Mouse (Mus musculus) yolk sac, embryonic 10.5 days (tissue): ENCODE data around the gene Gtf3c2.
A peak's percentile ranks its signal among the peaks of the same experiment; 100 is the strongest.

Experiments
- DNase-seq: peaks from one replicate; pipeline ENCODE4 v3.0.0-alpha.2; 2017; ENCODE audit warnings: low spot score

Gtf3c2 gene

DNA sequence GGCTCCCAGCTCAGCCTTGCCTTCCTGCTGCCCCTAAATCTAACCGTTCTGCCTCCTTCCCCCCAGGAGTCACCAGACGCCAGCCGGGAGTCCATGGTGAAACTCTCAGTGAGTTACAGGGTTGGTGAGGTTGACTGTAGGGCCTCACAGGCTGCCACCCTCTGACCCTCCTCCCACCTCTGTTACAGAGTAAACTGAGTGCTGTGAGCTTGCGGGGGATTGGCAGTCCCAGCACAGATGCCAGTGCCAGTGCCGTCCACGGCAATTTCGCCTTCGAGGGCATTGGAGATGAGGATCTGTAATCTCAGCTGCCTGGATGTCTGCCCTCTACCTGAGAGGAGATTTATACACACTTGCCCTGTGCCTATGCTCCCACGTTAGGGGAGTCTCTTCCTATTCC, 18.2 kb upstream of the Gtf3c2 start:
- DNase-seq: no peak

DNA sequence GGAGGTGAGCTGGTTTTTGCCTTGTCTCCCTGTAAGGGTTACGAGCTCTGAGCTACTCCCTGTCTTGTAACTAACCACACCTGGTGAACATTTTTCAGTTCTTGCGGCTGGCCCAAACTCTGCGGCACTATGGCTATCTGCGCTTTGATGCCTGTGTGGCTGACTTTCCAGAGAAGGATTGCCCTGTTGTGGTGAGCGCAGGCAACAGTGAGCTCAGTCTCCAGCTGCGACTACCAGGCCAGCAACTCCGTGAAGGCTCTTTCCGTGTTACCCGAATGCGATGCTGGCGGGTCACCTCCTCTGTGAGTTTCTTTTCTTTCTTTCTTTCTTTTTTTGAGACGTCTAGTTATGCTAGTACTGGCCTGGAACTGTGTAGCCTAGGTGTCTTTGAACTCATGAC, 17.1 kb upstream of the Gtf3c2 start:
- no peak for DNase-seq

GRCm38 (mm10) chr5:31196207-31196606, 16.3 kb upstream of the Gtf3c2 start:
- DNase-seq: no peak

DNA sequence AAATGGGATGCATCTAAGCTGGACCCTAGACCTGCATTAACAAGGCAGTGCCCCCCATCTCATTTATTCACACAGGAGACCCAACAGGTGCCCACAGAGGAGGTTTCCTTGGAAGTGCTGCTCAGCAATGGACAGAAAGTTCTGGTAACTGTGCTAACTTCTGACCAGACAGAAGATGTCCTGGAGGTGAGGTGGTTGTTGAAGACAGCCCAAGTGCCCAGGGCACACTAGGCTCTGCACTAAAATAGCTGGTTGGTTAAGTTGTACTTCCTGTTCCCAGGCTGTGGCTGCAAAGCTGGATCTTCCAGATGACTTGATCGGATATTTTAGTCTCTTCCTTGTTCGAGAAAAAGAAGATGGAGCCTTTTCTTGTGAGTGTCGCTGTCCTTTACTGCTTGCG, 15.7 kb upstream of the Gtf3c2 start:
- no peak for DNase-seq

DNA sequence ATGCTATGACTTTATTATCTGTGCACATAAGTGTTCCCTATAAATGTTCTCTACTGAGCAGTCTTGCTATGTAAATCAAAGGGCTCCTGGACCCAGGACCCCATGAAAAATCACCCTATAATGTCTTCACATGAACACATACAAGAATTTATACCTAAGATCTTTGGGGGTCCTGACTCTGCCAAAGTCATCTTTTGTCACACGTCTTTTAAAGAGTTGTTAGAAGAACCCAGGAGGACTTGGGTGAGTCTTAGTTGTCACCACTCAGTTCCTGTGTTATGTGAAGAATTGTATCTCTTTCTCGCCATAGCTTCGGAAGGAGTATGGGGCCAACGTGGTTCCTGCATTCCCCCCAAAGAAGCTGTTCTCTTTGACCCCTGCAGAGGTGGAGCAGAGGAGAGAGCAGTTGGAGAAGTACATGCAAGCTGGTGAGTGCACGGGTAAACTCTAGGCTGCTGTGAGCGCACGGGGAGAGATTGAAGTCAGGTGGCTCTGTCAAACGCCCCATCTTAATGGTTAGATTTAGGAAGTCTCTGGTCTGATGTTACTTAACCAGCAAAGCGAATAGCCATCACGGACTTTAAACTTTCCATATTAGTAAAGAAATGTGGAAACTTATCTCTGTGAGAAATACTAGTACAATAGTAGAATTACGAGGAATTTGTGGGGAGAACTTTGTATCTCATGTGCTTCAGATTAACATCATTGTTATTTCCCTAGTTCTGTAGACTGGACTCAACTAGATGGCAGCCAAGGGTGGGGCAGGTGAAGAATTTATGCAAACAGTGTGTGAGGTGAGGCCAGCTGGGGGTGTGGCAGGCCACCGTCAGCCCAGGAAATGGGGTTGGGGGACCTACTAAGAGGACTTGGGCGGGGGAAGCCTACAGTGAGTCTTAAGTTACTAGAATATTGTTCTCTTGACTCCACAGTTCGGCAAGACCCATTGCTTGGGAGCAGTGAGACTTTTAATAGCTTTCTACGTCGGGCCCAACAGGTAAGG, 14.8 kb upstream of the Gtf3c2 start:
- no peak for DNase-seq

- DNase-seq: no peak
Observed at GRCm38 (mm10) chr5:31193631-31194281, 13.8 kb upstream of the Gtf3c2 start.

DNA sequence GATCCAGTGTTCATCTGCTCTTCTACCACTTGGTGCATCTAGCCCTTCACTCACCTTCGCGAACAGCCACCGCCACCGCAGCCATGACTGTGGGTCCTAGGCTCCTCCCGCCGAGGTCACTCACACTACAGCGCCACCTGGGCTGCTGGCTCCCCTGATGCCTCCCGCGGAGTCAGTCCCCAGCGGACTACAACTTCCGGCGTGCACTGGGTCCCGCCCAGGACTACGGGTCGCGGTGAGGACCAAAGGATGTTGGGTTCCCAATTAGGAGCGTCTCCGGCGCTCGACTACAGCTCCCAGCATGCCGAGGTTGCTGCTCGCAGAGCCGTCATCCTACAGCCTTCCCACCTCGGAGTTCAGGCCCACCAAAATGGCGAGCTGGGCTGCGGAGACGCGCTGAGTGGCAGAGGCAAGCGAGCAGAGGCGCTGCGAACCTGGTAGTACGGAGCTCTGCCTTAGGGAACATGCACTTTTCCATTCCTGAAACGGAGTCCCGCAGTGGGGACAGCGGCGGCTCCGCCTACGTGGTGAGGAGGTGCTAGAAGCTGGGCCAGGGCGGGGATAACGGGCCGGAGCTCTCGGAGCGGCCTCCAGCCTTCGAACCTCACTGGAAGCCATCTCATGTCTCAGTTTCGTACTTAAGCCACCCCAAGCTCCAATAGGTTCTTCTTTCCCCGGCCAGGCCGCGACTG, 13.1 kb upstream of the Gtf3c2 start, which contains the start of the genes Snx17 and Eif2b4:
Gene Snx17 (plus strand): TSS at position 289 of the 692 bp plus-strand sequence.
Gene Eif2b4 (minus strand): TSS at position 492 of the 692 bp plus-strand sequence.
- DNase-seq: peak; percentile 99

DNA sequence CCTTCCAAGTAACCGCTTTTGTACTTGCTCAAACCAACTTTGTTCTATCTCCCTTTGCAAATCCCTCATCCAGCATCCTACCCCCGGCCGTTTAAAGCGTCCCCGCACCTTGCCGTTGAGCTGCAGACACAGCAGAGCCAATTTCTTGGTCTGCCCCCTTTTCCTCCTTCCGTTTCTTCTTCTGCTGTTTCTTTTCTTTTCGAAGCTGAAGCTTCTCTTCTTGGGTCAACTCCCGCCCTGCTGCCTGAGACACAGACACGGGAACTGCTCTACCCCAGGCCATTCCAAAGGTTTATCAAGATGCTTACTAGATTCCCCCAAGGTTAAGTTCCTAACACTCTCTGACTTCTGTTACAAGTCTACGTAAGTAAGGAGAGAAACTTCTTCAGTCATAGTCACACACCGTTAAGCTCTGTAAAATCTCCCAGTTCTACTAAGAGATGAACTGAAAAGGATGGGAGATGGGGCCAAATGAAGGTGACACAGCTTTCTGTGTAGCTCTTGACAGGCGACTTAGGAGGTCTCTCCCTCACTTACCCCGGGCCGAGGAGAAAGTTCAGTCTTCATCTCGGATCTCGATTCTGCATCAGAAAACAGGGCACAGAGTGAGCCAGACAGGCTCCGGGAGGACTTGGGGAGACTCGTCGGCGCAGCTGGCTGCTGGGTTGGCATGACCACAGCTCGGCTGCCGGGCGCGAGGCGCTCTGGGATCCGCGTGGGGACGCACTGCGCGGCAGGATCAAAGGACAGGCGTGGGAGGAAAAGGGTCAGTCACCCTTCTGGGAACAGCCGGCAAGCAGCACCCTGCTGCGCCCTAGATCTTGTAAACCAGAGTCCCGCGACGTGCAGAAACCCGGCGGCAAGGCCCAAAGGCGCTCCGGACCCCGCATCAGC, 12.3 kb upstream of the Gtf3c2 start:
- no peak for DNase-seq

DNA sequence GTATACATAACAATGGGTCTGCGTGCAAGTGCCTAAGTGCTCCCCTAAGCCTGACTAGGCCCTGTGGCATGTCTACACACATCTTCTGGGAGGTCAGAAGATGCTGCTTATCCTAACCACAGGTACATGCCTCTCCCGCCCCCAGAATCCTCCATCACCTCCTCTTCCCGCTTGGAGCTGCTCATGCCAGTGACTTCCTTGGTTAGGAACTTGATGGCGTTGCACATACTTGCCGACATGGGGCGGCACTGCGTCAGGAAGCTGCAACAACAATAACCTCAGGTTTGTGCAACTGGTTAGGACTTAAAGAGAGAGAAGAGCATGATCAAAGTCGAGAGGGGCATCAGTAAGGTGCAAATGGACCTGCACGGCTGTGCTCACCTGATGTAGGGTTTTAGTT, 10.3 kb upstream of the Gtf3c2 start:
- DNase-seq: no peak

GRCm38 (mm10) chr5:31188223-31188840, 8.4 kb upstream of the Gtf3c2 start:
- DNase-seq: no peak

DNA sequence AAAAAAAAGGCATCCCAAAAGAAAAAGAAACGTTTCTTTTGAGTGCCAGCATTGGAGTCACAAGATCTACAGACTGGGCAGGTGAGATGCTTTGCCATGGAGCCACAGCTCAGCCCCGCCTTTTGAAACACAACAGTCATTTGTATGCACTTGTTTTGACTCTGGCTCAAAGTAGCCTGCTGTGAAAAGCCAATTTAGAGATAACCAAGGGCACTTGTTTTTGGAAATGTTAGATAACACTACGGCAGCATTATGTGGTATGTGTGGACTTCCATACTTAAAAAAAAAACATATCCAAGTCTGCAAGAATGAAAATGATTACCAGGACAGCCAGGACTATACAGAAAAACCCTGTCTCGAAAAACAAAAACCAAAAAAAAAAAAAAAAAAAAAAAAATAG, 3.7 kb upstream of the Gtf3c2 start:
- DNase-seq: no peak

DNA sequence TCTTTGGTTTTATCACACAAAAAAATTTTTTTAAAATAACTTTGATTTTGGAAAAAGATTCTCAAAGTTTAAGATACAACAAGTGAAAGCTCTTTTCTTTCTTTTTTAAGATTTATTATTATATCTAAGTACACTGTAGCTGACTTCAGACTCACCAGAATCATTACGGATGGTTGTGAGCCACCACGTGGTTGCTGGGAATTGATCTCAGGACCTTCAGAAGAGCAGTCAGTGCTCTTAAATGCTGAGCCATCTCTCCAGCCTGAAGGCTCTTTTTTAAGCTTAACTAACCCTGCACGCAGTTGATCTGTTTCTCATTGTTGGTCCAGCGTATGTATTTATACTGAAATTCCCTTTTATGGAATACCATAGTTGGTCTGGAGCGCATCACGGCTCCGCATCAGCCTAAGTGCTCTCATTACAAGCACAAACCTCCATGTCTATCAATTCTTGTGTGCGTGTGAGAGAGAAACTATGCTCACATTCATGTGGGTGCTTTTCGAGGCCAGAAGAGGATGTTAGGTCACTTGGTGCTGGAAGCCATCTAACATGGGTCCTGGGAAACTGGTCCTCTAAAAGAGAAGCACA, 1.3 kb upstream of the Gtf3c2 start:
- DNase-seq: no peak

DNA sequence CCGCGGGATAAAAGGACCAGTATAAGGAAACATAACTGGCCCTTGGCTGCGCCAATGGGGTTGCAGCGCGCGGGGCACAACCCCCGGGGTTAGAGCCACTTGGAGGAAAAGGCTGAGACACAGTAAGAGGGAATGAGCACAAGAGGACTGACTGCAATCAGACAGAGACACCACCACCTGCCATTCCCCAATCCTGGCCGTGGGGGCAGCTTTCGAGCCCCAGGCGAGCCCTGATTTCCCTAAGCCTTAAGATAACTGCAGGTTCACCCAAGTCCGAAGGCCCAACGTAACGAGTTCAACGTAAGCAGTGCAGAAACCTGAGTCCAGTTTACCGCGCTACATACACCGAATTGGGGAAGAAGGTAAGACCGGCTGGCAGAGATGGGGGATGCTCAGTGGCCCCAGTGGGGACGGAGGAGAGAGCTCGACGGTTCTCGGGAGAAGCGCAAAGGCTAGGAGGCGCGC, 611 bp downstream of the Gtf3c2 start:
- DNase-seq: no peak

DNA sequence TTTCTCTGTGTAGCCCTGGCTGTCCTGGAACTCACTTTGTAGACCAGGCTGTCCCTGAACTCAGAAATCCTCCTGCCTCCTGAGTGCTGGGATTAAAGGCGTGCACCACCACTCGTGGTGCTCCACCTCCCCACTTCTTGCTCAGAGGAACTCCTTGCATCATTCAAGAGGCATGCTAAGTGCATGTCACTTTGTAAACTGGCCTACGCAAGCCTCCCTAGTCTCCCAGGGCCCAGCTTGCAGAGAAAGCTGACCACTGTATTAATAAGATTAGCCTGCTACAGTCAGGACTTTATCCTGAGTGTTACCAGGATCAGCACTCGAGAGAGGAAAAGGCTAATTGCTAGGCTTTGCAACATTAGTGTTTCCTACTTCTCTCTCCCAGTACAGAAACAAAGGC, 11.3 kb downstream of the Gtf3c2 start:
- DNase-seq: no peak

GRCm38 (mm10) chr5:31164878-31165277, 15.1 kb downstream of the Gtf3c2 start:
- no peak for DNase-seq

DNA sequence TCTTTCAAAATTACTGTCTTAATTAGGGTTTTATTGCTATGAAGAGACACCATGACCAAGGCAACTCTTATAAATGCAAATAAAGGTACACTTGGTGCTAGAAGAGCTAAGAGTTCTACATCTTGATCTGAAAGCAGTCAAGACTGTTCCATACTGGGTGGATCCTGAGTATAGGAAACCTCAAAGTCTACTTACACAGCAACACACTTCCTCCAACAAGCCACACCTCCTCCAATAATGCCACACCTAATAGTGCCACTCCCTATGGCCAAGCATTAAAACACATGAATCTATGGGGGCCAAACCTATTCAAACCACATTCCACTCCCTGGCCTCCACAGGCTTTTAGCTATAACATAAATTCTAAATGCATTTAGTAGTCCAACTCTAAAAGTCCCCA, 17.5 kb downstream of the Gtf3c2 start:
- no peak for DNase-seq

- DNase-seq: peak; percentile 88
Observed at GRCm38 (mm10) chr5:31154152-31154553, 25.8 kb downstream of the Gtf3c2 start, which contains the start of gene Mpv17. Mpv17 (minus strand) TSS chr5:31154251.

DNA sequence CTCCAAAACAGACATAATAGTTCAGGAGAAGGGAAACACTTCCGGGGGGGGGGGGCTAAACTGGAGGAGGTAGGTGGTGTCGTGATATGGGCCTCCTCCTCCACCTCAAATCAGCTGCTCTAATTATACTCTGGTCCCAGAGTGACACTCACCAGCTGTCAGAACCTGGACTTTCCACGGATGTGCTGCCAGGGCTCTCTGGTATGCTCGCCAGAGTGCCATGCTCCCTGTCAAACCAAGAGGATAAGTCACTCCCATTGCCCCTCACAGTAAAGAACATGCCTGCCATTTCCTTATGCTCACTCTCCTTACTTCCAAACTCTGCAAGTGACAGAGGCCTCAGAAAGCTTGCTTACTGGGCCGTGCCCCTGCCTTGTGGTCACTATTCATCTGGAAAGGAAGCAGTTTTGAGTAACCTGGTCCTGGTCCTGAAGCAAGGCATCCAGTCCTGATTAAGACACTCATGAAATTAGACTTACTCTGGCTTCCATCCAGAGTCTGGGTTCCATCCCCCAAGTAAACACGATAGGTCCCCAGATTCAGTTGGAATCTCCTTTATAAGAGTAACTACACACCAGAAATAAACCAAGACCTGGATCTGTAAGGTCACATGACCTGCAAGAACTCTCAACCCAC, 26.3 kb downstream of the Gtf3c2 start:
- DNase-seq: no peak

DNA sequence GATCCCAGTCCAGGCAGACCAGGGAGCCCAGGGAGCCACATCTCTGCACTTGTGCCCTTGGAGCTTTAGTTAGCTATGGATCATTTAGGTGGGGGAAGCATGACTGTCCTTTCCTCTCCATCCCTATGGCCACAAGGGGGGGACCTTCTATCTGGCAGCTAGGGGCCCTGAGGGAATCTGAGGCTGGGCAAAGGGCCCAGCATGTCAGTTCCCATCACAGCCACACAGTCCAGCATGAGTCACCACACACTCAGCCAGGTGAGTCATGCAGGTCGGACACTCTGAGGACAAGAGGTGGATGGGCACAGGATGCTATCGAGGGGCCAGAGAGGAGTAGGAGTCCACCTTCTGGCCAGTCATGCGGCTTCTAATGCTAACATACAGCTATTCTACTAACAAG, 28.2 kb downstream of the Gtf3c2 start:
- no peak for DNase-seq

DNA sequence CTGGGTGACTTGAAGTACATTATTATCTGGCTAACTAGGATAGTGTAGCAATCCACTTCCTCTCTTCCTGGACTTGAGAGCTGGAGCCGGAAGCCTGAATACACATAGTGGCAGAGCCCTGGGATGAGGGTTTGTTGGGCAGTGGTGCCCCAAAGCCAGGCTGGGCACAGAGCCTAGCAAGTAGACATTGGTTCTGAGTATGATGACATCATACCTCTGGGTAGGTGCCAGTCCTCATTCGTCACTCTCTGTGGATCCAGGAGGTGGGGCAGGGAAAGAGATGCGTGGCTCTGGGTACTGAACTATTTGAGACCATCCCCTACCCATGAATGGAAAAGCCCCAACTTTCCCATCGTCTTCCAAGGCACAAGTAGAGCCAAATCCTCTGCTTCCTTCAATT, 30.2 kb downstream of the Gtf3c2 start:
- DNase-seq: no peak
